Mouse (Mus musculus): ENCODE measurements at regions not wholly inside any gene's neighbourhood (a gene's known extent, or its start where the extent isn't known, plus 50 kb on each side); places are given as distances from the start of the nearest gene placed in this dataset.
A peak's percentile ranks its signal among the peaks of the same experiment; 100 is the strongest.

GRCm38 (mm10) chr2:80967260-80967659, 350.2 kb downstream of the Nup35 start:
- no peak for DNase-seq (ENCODE audit: low spot score)
- Histone ChIP-seq H3K9ac (ENCODE audit: low read depth, low read length, severe bottlenecking) (no peak overlapping the region), H3K27ac (replicated peaks; ENCODE audit: low read depth, low read length) (no peak overlapping the region), H3K4me1 (ENCODE audit: control insufficient read depth, insufficient read depth, low read length) (peaks cover 6% of the 10 kb centered on the region; the same call in 1 of the 2 replicates), H3K4me2 (replicated peaks; ENCODE audit: low read depth, low read length, severe bottlenecking) (no peak overlapping the region), H3K4me3 (replicated peaks; ENCODE audit: low read length) (no peak overlapping the region), H3K27me3 (ENCODE audit: control insufficient read depth, insufficient read depth, low read length) (no peaks in the 10 kb centered on the region), H3K36me3 (ENCODE audit: control insufficient read depth, insufficient read depth, low read length) (no peaks in the 10 kb centered on the region), H3K9me3 (ENCODE audit: control insufficient read depth, low read length) (no peaks in the 10 kb centered on the region)
- no peak for TF ChIP-seq POLR2A (IDR thresholded peaks at IDR 0.05; ENCODE audit: borderline replicate concordance, extremely low read depth, insufficient read depth, insufficient read length)
- WGBS, result 76% methylated on average over 11 of the region's 11 CpGs
- ATAC-seq (ENCODE audit: low FRiP score, low read depth), result no peak

DNA sequence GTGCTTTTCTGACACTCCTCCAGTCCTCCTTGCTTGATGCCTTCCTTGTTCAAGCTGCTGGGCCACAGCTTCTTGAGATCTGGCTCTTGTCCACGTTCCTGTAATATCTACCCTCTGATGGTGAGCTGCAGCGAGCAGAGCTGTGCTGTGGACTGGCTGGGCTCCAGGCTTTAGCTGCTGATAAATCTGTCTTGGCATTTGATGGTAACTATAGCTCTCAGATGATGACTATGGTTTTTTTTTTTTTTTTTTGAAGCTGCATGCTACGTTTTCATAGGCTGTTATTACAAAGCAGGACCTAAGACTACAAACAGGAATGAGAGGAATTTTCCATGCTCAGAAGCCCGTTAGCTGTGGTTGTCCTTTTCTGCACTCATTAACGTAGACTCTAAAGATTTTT, 352.3 kb downstream of the Nup35 start:
- peak; percentile 69 for DNase-seq (ENCODE audit: low spot score)
- ATAC-seq (ENCODE audit: low FRiP score, low read depth), result peak; percentile 68
- Histone ChIP-seq H3K27ac (replicated peaks; ENCODE audit: low read depth, low read length) (no peak overlapping the region), H3K4me1 (ENCODE audit: control insufficient read depth, insufficient read depth, low read length) (peaks cover 6% of the 10 kb centered on the region; the same call in 1 of the 2 replicates), H3K4me2 (replicated peaks; ENCODE audit: low read depth, low read length, severe bottlenecking) (no peak overlapping the region), H3K36me3 (ENCODE audit: control insufficient read depth, insufficient read depth, low read length) (no peaks in the 10 kb centered on the region), H3K4me3 (replicated peaks; ENCODE audit: low read length) (no peak overlapping the region), H3K9me3 (ENCODE audit: control insufficient read depth, low read length) (no peaks in the 10 kb centered on the region), H3K27me3 (ENCODE audit: control insufficient read depth, insufficient read depth, low read length) (no peaks in the 10 kb centered on the region), H3K9ac (ENCODE audit: low read depth, low read length, severe bottlenecking) (no peak overlapping the region)
- WGBS, result 28% methylated on average over 5 of the region's 5 CpGs
- TF ChIP-seq POLR2A (IDR thresholded peaks at IDR 0.05; ENCODE audit: borderline replicate concordance, extremely low read depth, insufficient read depth, insufficient read length), result no peak

GRCm38 (mm10) chr2:80973217-80973616, 356.2 kb downstream of the Nup35 start:
- no peak for TF ChIP-seq POLR2A (IDR thresholded peaks at IDR 0.05; ENCODE audit: borderline replicate concordance, extremely low read depth, insufficient read depth, insufficient read length)
- 94% methylated on average over 2 of the region's 2 CpGs for WGBS
- no peaks in the 10 kb centered on the region for H3K36me3 ChIP-seq (ENCODE audit: control insufficient read depth, insufficient read depth, low read length)
- no peak overlapping the region for H3K27ac ChIP-seq (replicated peaks; ENCODE audit: low read depth, low read length)
- no peak overlapping the region for H3K4me3 ChIP-seq (replicated peaks; ENCODE audit: low read length)
- H3K4me2 ChIP-seq (replicated peaks; ENCODE audit: low read depth, low read length, severe bottlenecking), result no peak overlapping the region
- DNase-seq (ENCODE audit: low spot score), result no peak
- H3K9me3 ChIP-seq (ENCODE audit: control insufficient read depth, low read length), result no peaks in the 10 kb centered on the region
- no peak overlapping the region for H3K9ac ChIP-seq (ENCODE audit: low read depth, low read length, severe bottlenecking)
- no peaks in the 10 kb centered on the region for H3K27me3 ChIP-seq (ENCODE audit: control insufficient read depth, insufficient read depth, low read length)
- H3K4me1 ChIP-seq (ENCODE audit: control insufficient read depth, insufficient read depth, low read length), result peaks cover 6% of the 10 kb centered on the region; the same call in 1 of the 2 replicates
- ATAC-seq (ENCODE audit: low FRiP score, low read depth), result no peak

GRCm38 (mm10) chr2:80998296-80998695, 381.3 kb downstream of the Nup35 start:
- no peak overlapping the region for H3K27ac ChIP-seq (replicated peaks; ENCODE audit: low read depth, low read length)
- H3K9ac ChIP-seq (ENCODE audit: low read depth, low read length, severe bottlenecking), result no peak overlapping the region
- no peaks in the 10 kb centered on the region for H3K9me3 ChIP-seq (ENCODE audit: control insufficient read depth, low read length)
- no peak overlapping the region for H3K4me3 ChIP-seq (replicated peaks; ENCODE audit: low read length)
- H3K4me1 ChIP-seq (ENCODE audit: control insufficient read depth, insufficient read depth, low read length), result no peaks in the 10 kb centered on the region
- ATAC-seq (ENCODE audit: low FRiP score, low read depth) (no peak), DNase-seq (ENCODE audit: low spot score) (no peak)
- WGBS, result 82% methylated on average over 1 of the region's 1 CpGs
- no peak for TF ChIP-seq POLR2A (IDR thresholded peaks at IDR 0.05; ENCODE audit: borderline replicate concordance, extremely low read depth, insufficient read depth, insufficient read length)
- H3K27me3 ChIP-seq (ENCODE audit: control insufficient read depth, insufficient read depth, low read length), result no peaks in the 10 kb centered on the region
- H3K4me2 ChIP-seq (replicated peaks; ENCODE audit: low read depth, low read length, severe bottlenecking), result no peak overlapping the region
- H3K36me3 ChIP-seq (ENCODE audit: control insufficient read depth, insufficient read depth, low read length), result no peaks in the 10 kb centered on the region

GRCm38 (mm10) chr2:81007071-81007470, 390.0 kb downstream of the Nup35 start:
- H3K27me3 ChIP-seq (ENCODE audit: control insufficient read depth, insufficient read depth, low read length), result no peaks in the 10 kb centered on the region
- no peak for TF ChIP-seq POLR2A (IDR thresholded peaks at IDR 0.05; ENCODE audit: borderline replicate concordance, extremely low read depth, insufficient read depth, insufficient read length)
- peak; percentile 9 for DNase-seq (ENCODE audit: low spot score)
- H3K4me1 ChIP-seq (ENCODE audit: control insufficient read depth, insufficient read depth, low read length), result no peaks in the 10 kb centered on the region
- ATAC-seq (ENCODE audit: low FRiP score, low read depth), result no peak
- WGBS, result 58% methylated on average over 11 of the region's 11 CpGs
- no peak overlapping the region for H3K4me3 ChIP-seq (replicated peaks; ENCODE audit: low read length)
- H3K36me3 ChIP-seq (ENCODE audit: control insufficient read depth, insufficient read depth, low read length), result no peaks in the 10 kb centered on the region
- no peak overlapping the region for H3K27ac ChIP-seq (replicated peaks; ENCODE audit: low read depth, low read length)
- H3K4me2 ChIP-seq (replicated peaks; ENCODE audit: low read depth, low read length, severe bottlenecking), result no peak overlapping the region
- H3K9ac ChIP-seq (ENCODE audit: low read depth, low read length, severe bottlenecking), result no peak overlapping the region
- H3K9me3 ChIP-seq (ENCODE audit: control insufficient read depth, low read length), result no peaks in the 10 kb centered on the region

DNA sequence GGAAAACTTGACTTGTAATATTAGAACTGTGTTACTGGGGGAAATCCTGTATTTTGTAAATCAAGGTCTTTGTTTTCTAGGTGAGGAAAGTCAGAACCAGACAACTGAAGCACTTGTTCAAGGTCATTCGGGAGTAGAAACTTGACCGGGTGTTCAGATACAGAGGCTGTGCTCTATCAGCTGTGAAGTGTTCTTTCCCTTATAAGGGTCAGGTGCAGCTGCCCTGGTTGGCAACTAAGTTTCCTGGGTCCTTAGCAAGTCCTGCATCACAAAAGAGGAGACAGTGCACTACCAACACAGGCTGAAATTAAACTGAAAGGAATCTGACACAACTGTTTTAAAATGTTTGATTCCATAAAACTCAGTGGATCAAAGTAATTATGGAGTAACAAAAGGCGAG, 406.6 kb downstream of the Nup35 start:
- H3K36me3 ChIP-seq (ENCODE audit: control insufficient read depth, insufficient read depth, low read length), result no peaks in the 10 kb centered on the region
- WGBS, result 79% methylated on average over 3 of the region's 3 CpGs
- H3K4me1 ChIP-seq (ENCODE audit: control insufficient read depth, insufficient read depth, low read length), result no peaks in the 10 kb centered on the region
- no peaks in the 10 kb centered on the region for H3K27me3 ChIP-seq (ENCODE audit: control insufficient read depth, insufficient read depth, low read length)
- ATAC-seq (ENCODE audit: low FRiP score, low read depth) (no peak), DNase-seq (ENCODE audit: low spot score) (no peak)
- H3K27ac ChIP-seq (replicated peaks; ENCODE audit: low read depth, low read length), result no peak overlapping the region
- H3K9me3 ChIP-seq (ENCODE audit: control insufficient read depth, low read length), result no peaks in the 10 kb centered on the region
- no peak overlapping the region for H3K4me3 ChIP-seq (replicated peaks; ENCODE audit: low read length)
- TF ChIP-seq POLR2A (IDR thresholded peaks at IDR 0.05; ENCODE audit: borderline replicate concordance, extremely low read depth, insufficient read depth, insufficient read length), result no peak
- H3K4me2 ChIP-seq (replicated peaks; ENCODE audit: low read depth, low read length, severe bottlenecking), result no peak overlapping the region
- H3K9ac ChIP-seq (ENCODE audit: low read depth, low read length, severe bottlenecking), result no peak overlapping the region
